Mouse (Mus musculus) cortical plate, adult 2 months (tissue): ENCODE results near the gene Mcl1.

Experiments
- CTCF ChIP-seq: fragments of 200-500 bp; IDR thresholded peaks from 2 replicates; pipeline ENCODE4 v1.5.1; 2011; ENCODE audit warnings: mild to moderate bottlenecking, control low read depth, low read length; ENCODE audit not compliant: insufficient read depth; ENCODE audit errors: extremely low read depth
- POLR2A ChIP-seq: fragments of 200-500 bp; IDR thresholded peaks from 2 replicates; pipeline ENCODE4 v1.6.1; 2011; ENCODE audit warnings: mild to moderate bottlenecking, low read length, control low read depth; ENCODE audit not compliant: insufficient read depth; ENCODE audit errors: extremely low read depth

GRCm38 (mm10) chr3:95624628-95625503, 33.7 kb upstream of the Mcl1 start, which contains the start of gene Ensa:
- no peak for TF ChIP-seq CTCF
- peak; percentile 89 for TF ChIP-seq POLR2A
